Mouse (Mus musculus) kidney, embryonic 16.5 days (tissue): Measurements from ENCODE around the gene Cyp2a22. TPM values are rescaled to one million over a fixed set of nuclear protein-coding genes. Genes with fewer than 3 reads are reported as not detected.

Experiments
- polyA plus RNA-seq: library from polyadenylated mRNA; unstranded; fragments of >200 nt; fragmentation: Nextera tagmentation; extraction: Ambion mirVana; gene quantifications from 2 replicates; pipeline ENCODE4 v1.2.1, GENCODE M21; 2015

Gene Cyp2a22
- polyA plus RNA-seq, 1 experiment from 2014 or later, result not detected

Other genes with a start within 250 kb of the Cyp2a22 start
- gene Cyp2b19, start 182.2 kb downstream of the Cyp2a22 start, polyA plus RNA-seq, result not detected in 2 replicates
- gene Cyp2g1, start 130.5 kb downstream of the Cyp2a22 start, polyA plus RNA-seq, result not detected in 2 replicates
- gene Cyp2a5, start 104.1 kb downstream of the Cyp2a22 start, polyA plus RNA-seq, result not detected in 2 replicates
- gene Cyp2a12, start 89.7 kb upstream of the Cyp2a22 start, polyA plus RNA-seq, result not detected in 2 replicates
- 0.30 and 0.49 TPM in 2 replicates for gene Cyp2f2, start 180.5 kb upstream of the Cyp2a22 start, polyA plus RNA-seq
- gene Cyp2t4, start 214.3 kb upstream of the Cyp2a22 start, polyA plus RNA-seq, result 0.10 and 0.24 TPM in 2 replicates
- gene Egln2, start 227.4 kb upstream of the Cyp2a22 start, polyA plus RNA-seq, result 75.4 and 76.9 TPM in 2 replicates
- 65.7 and 67.9 TPM in 2 replicates for gene Rab4b, start 239.5 kb upstream of the Cyp2a22 start, polyA plus RNA-seq
- gene Gm21983, start 241.7 kb upstream of the Cyp2a22 start, polyA plus RNA-seq, result not detected in 2 replicates
- 18.5 and 22.3 TPM in 2 replicates for gene Mia, start 241.8 kb upstream of the Cyp2a22 start, polyA plus RNA-seq